Mouse (Mus musculus): Measurements from ENCODE around the gene Atg4c. TPM values are rescaled to one million over a fixed set of nuclear protein-coding genes. Genes with fewer than 3 reads are reported as not detected.

The Atg4c gene
- polyA plus RNA-seq, 1 experiment from 2014 or later, result 8.1 TPM

DNA sequence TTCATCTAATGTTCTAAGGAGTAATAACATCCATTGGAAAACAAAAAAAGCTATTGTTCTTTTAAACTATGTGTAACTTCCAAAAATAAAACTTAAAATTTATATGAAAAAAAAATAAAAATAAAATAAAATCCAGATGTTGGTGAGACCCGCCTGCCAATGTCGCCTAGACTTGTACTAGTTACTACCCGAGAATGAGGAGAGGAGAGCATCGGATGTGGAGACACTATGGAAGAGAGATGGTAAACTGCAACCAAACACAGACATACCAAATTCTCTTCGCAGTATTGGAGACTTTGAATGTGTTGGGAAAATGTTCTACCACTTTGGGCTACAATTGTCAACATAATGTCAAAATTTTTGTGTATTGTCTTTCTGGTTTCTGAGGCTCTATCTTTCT is 32.8 kb upstream of the Atg4c start:
- H3K27me3 ChIP-seq (replicated peaks; ENCODE audit: insufficient read depth, low read length), result no peaks in the 10 kb centered on the region
- DNase-seq (ENCODE audit: low spot score) (no peak), ATAC-seq (no peak)
- no peaks in the 10 kb centered on the region for H3K9me3 ChIP-seq (ENCODE audit: low read length)
- H3K4me1 ChIP-seq (ENCODE audit: insufficient read depth, low read depth, low read length), result no peaks in the 10 kb centered on the region; the same call in 1 of the 2 replicates
- WGBS, result 73% methylated on average over 5 of the region's 5 CpGs
- TF ChIP-seq CTCF (IDR thresholded peaks at IDR 0.05) (no peak), EP300 (IDR thresholded peaks at IDR 0.05) (no peak)
- no peak overlapping the region for H3K9ac ChIP-seq (replicated peaks; ENCODE audit: low read depth)
- H3K27ac ChIP-seq (ENCODE audit: low read length), result no peak overlapping the region
- H3K36me3 ChIP-seq (ENCODE audit: insufficient read depth, low read length), result no peaks in the 10 kb centered on the region
- H3K4me3 ChIP-seq (ENCODE audit: low read depth, low read length), result no peak overlapping the region
- no peak overlapping the region for H3K4me2 ChIP-seq (replicated peaks; ENCODE audit: low read depth, low read length)

DNA sequence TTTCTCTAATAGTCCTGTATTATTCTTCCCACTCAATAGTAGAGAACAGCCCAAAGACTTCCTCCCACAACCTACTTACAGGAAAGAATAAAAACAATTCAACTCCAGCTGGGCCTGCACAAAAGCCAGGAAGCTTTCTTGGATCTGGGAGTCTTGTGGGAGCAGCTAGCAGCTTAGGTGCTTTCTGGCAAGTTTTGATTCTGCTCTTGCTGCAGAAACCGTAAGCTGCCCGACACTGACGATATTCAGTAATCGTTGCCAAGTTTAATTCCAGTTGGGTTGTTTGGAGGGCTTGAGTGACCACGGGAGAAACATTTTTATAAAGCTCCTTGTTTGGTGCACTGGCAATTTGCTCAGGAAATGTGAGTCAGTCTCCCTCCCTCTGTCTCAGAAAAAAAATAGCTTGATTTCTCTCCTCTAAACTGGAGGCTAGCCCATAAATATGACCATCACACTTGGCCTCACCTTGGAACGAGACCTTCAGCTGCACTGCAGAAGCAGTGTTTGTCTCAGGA is 32.2 kb upstream of the Atg4c start:
- H3K4me3 ChIP-seq (ENCODE audit: low read depth, low read length), result no peak overlapping the region
- no peaks in the 10 kb centered on the region; the same call in 1 of the 2 replicates for H3K4me1 ChIP-seq (ENCODE audit: insufficient read depth, low read depth, low read length)
- no peaks in the 10 kb centered on the region for H3K36me3 ChIP-seq (ENCODE audit: insufficient read depth, low read length)
- no peak overlapping the region for H3K27ac ChIP-seq (ENCODE audit: low read length)
- no peaks in the 10 kb centered on the region for H3K27me3 ChIP-seq (replicated peaks; ENCODE audit: insufficient read depth, low read length)
- ATAC-seq (no peak), DNase-seq (ENCODE audit: low spot score) (no peak)
- TF ChIP-seq EP300 (IDR thresholded peaks at IDR 0.05) (no peak), CTCF (IDR thresholded peaks at IDR 0.05) (no peak)
- no peaks in the 10 kb centered on the region for H3K9me3 ChIP-seq (ENCODE audit: low read length)
- H3K4me2 ChIP-seq (replicated peaks; ENCODE audit: low read depth, low read length), result no peak overlapping the region
- no peak overlapping the region for H3K9ac ChIP-seq (replicated peaks; ENCODE audit: low read depth)
- 17% methylated on average over 6 of the region's 6 CpGs for WGBS

DNA sequence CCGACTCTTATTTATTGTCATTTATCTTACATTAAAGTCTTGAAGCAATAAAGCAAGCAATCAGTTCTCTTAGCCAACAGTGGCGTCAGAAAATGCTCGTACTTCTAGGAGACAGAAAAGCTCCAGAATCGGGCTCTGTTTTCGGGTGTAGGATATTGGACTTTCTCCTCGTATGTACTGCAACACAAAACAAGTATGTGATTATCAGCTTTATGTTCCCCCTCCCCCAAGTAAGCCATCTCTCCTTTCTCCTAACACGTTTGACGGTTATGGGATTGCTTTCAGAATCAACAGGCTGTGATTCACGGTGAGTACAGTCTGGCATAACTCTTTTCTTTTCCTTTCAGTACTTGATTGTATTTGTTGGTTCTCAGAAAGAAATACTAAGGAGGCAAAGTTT is 30.7 kb upstream of the Atg4c start:
- H3K4me1 ChIP-seq (ENCODE audit: insufficient read depth, low read depth, low read length), result no peaks in the 10 kb centered on the region; the same call in 1 of the 2 replicates
- H3K27me3 ChIP-seq (replicated peaks; ENCODE audit: insufficient read depth, low read length), result no peaks in the 10 kb centered on the region
- no peak overlapping the region for H3K27ac ChIP-seq (ENCODE audit: low read length)
- no peak overlapping the region for H3K9ac ChIP-seq (replicated peaks; ENCODE audit: low read depth)
- H3K4me3 ChIP-seq (ENCODE audit: low read depth, low read length), result 0 out of 2 replicates have a peak overlapping the region, but pooled peaks have one; percentile 2
- no peaks in the 10 kb centered on the region for H3K9me3 ChIP-seq (ENCODE audit: low read length)
- no peak for ATAC-seq
- no peak for DNase-seq (ENCODE audit: low spot score)
- no peak for TF ChIP-seq CTCF (IDR thresholded peaks at IDR 0.05)
- TF ChIP-seq EP300 (IDR thresholded peaks at IDR 0.05), result no peak
- H3K36me3 ChIP-seq (ENCODE audit: insufficient read depth, low read length), result no peaks in the 10 kb centered on the region
- H3K4me2 ChIP-seq (replicated peaks; ENCODE audit: low read depth, low read length), result peak overlapping the region; percentile 29; the same call in 1 of the 2 replicates
- 46% methylated on average over 9 of the region's 9 CpGs for WGBS

DNA sequence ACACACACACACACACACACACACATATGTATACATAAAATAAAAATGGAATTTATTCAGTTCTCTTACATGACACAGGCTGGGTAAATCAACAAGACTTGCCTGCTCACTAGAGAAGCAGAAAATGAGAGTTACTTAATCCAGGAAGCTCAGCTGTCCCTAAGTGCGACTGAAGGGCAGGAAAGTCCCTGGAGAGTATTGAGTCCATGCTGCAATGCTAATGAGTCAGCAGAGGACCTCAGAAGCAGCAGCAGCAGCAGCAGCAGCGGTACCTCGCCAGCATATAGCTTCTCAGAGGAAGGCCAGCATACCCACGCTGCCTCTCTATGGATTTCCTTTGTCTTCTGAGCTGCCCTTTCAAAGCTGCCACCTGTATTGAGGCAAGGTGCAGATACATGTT is 30.2 kb upstream of the Atg4c start:
- 11% methylated on average over 4 of the region's 4 CpGs for WGBS

DNA sequence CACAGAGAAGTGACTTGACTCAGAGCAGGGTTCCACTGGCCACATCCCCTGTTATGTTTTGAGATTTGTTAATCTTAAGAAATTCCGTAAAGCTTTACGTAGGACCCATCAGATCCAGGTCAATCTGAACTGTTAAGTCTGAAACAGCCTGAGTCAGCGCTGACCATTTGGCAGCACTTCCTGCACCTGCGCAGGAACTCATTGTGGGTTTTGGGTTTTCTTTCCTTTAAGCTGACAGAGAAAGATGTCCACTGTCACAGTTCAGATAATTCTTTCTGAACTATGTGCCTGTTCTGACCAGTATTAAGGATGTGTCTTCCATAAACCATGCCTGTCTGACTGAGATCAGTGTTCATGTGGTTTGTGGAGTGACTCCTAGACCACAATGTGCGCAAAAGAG is 24.9 kb upstream of the Atg4c start:
- H3K36me3 ChIP-seq (ENCODE audit: insufficient read depth, low read length), result no peaks in the 10 kb centered on the region
- no peak overlapping the region for H3K9ac ChIP-seq (replicated peaks; ENCODE audit: low read depth)
- no peak overlapping the region for H3K27ac ChIP-seq (ENCODE audit: low read length)
- DNase-seq (ENCODE audit: low spot score) (no peak), ATAC-seq (no peak)
- 87% methylated on average over 5 of the region's 5 CpGs for WGBS
- no peak for TF ChIP-seq EP300 (IDR thresholded peaks at IDR 0.05)
- TF ChIP-seq CTCF (IDR thresholded peaks at IDR 0.05), result no peak
- H3K27me3 ChIP-seq (replicated peaks; ENCODE audit: insufficient read depth, low read length), result no peaks in the 10 kb centered on the region
- H3K9me3 ChIP-seq (ENCODE audit: low read length), result no peaks in the 10 kb centered on the region
- H3K4me2 ChIP-seq (replicated peaks; ENCODE audit: low read depth, low read length), result no peak overlapping the region
- H3K4me3 ChIP-seq (ENCODE audit: low read depth, low read length), result no peak overlapping the region
- H3K4me1 ChIP-seq (ENCODE audit: insufficient read depth, low read depth, low read length), result no peaks in the 10 kb centered on the region

More for the DNA sequence above, 30.2 kb upstream of the Atg4c start:
- Histone ChIP-seq H3K27ac (ENCODE audit: low read length) (no peak overlapping the region), H3K9ac (replicated peaks; ENCODE audit: low read depth) (no peak overlapping the region), H3K27me3 (replicated peaks; ENCODE audit: insufficient read depth, low read length) (no peaks in the 10 kb centered on the region), H3K4me1 (ENCODE audit: insufficient read depth, low read depth, low read length) (no peaks in the 10 kb centered on the region; the same call in 1 of the 2 replicates), H3K4me2 (replicated peaks; ENCODE audit: low read depth, low read length) (no peak overlapping the region), H3K36me3 (ENCODE audit: insufficient read depth, low read length) (no peaks in the 10 kb centered on the region), H3K4me3 (ENCODE audit: low read depth, low read length) (no peak overlapping the region), H3K9me3 (ENCODE audit: low read length) (no peaks in the 10 kb centered on the region)
- peak; percentile 91 for ATAC-seq
- peak; percentile 90 for DNase-seq (ENCODE audit: low spot score)
- TF ChIP-seq EP300 (IDR thresholded peaks at IDR 0.05) (0 out of 2 replicates have a peak, but pooled peaks have one; percentile 21), CTCF (IDR thresholded peaks at IDR 0.05) (no peak)

DNA sequence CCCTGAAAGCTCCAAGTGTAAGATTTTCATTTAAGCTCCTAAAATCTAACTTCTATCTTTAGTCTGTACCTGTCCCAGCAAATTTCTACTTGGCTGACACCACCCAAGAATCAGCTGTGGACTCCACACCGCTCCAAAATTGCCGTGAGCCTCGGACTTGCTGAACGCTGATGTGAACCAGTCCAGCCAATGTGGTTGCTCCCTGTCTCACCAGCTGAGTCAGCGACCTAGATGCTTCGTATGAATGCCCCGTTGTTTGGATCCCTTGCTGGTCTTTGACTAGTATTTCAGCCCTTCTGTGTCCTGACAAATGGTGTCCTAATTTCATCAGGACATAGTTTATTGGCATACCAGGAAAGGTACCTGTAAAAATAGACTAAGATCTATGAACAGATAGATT is 19.5 kb upstream of the Atg4c start:
- no peak overlapping the region for H3K4me3 ChIP-seq (ENCODE audit: low read depth, low read length)
- DNase-seq (ENCODE audit: low spot score) (no peak), ATAC-seq (no peak)
- 74% methylated on average over 7 of the region's 7 CpGs for WGBS
- TF ChIP-seq EP300 (IDR thresholded peaks at IDR 0.05), result no peak
- TF ChIP-seq CTCF (IDR thresholded peaks at IDR 0.05), result no peak
- H3K27ac ChIP-seq (ENCODE audit: low read length), result no peak overlapping the region
- no peaks in the 10 kb centered on the region for H3K9me3 ChIP-seq (ENCODE audit: low read length)
- H3K9ac ChIP-seq (replicated peaks; ENCODE audit: low read depth), result no peak overlapping the region
- H3K27me3 ChIP-seq (replicated peaks; ENCODE audit: insufficient read depth, low read length), result no peaks in the 10 kb centered on the region
- H3K4me1 ChIP-seq (ENCODE audit: insufficient read depth, low read depth, low read length), result no peaks in the 10 kb centered on the region
- no peaks in the 10 kb centered on the region for H3K36me3 ChIP-seq (ENCODE audit: insufficient read depth, low read length)
- H3K4me2 ChIP-seq (replicated peaks; ENCODE audit: low read depth, low read length), result no peak overlapping the region

DNA sequence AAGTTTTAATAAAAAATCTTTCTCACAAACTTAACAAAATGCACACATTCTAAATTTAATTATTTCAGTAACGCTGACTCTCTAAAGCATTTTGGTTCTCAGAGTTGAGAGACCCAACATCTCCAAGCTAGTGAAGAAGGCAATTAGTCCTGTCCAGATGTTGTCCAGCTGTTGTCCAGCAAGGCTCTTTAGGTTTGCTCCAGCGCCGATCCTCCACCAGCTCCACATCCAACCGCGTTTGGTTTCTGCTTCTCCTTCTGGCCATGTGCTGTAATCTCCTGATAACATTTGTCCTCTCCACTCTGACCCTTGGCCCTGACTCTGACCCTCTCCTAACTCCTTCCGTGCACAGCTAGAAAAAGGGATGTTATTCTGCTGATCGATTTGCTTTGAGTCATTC is 16.9 kb upstream of the Atg4c start:
- Histone ChIP-seq H3K4me1 (ENCODE audit: insufficient read depth, low read depth, low read length) (no peaks in the 10 kb centered on the region), H3K27me3 (replicated peaks; ENCODE audit: insufficient read depth, low read length) (no peaks in the 10 kb centered on the region), H3K9ac (replicated peaks; ENCODE audit: low read depth) (no peak overlapping the region), H3K9me3 (ENCODE audit: low read length) (no peaks in the 10 kb centered on the region), H3K27ac (ENCODE audit: low read length) (no peak overlapping the region), H3K36me3 (ENCODE audit: insufficient read depth, low read length) (no peaks in the 10 kb centered on the region), H3K4me2 (replicated peaks; ENCODE audit: low read depth, low read length) (no peak overlapping the region), H3K4me3 (ENCODE audit: low read depth, low read length) (no peak overlapping the region)
- ATAC-seq (no peak), DNase-seq (ENCODE audit: low spot score) (no peak)
- WGBS, result 57% methylated on average over 7 of the region's 7 CpGs
- no peak for TF ChIP-seq CTCF (IDR thresholded peaks at IDR 0.05)
- TF ChIP-seq EP300 (IDR thresholded peaks at IDR 0.05), result no peak
